Mouse (Mus musculus) hindbrain, embryonic 11.5 days (tissue): ENCODE data around the gene Ttll5. TPM values are rescaled to one million over a fixed set of nuclear protein-coding genes. Genes with fewer than 3 reads are reported as not detected.

Experiments
- ATAC-seq: fragments of 200-750 bp; cut with Nextera tagmentation; 2 replicates; pipeline ENCODE4 v1.8.0; 2017; ENCODE audit warnings: mild to moderate bottlenecking, moderate TSS enrichment, moderate library complexity; ENCODE audit not compliant: low FRiP score
- DNase-seq: peaks from one replicate; pipeline ENCODE4 v3.0.0-alpha.2; 2015; ENCODE audit warnings: low spot score
- H3K27ac ChIP-seq: fragments of 300-500 bp; sonication (generic); 2 replicates; pipeline ENCODE4 v1.5.1; 2014; ENCODE audit warnings: mild to moderate bottlenecking, low read depth, low read length
- H3K27me3 ChIP-seq: fragments of 300-500 bp; sonication (generic); 2 replicates; pipeline ENCODE4 v1.6.1; 2014; ENCODE audit warnings: mild to moderate bottlenecking, low read length, moderate library complexity, mixed read lengths; ENCODE audit not compliant: control insufficient read depth, insufficient read depth
- H3K36me3 ChIP-seq: fragments of 300-500 bp; sonication (generic); 2 replicates; pipeline ENCODE4 v1.6.1; 2014; ENCODE audit warnings: mild to moderate bottlenecking, low read length, moderate library complexity, mixed read lengths; ENCODE audit not compliant: control insufficient read depth, insufficient read depth
- H3K4me1 ChIP-seq: fragments of 300-500 bp; sonication (generic); replicated peaks from 2 replicates; pipeline ENCODE4 v1.6.1; 2014; ENCODE audit warnings: low read length, mixed read lengths; ENCODE audit not compliant: control insufficient read depth, insufficient read depth
- H3K4me2 ChIP-seq: fragments of 300-500 bp; sonication (generic); replicated peaks from 2 replicates; pipeline ENCODE4 v1.6.1; 2014; ENCODE audit warnings: mild to moderate bottlenecking, low read depth, low read length
- H3K4me3 ChIP-seq: fragments of 300-500 bp; sonication (generic); 2 replicates; pipeline ENCODE4 v1.5.1; 2014; ENCODE audit warnings: low read depth, low read length
- H3K9ac ChIP-seq: fragments of 300-500 bp; sonication (generic); 2 replicates; pipeline ENCODE4 v1.6.1; 2014; ENCODE audit warnings: low read depth, low read length
- H3K9me3 ChIP-seq: fragments of 300-500 bp; sonication (generic); 2 replicates; pipeline ENCODE4 v1.6.1; 2016; ENCODE audit warnings: low read length; ENCODE audit not compliant: control insufficient read depth
- WGBS: fragments of 180-500 bp; shearing (Covaris S2); extraction: QIAGEN DNeasy Blood & Tissue Kit; methylation state at CpG from one replicate; pipeline ENCODE4 v1.1.7; 2014; 5-methylcytosine and 5-hydroxymethylcytosine counted together
- polyA plus RNA-seq: library from polyadenylated mRNA; unstranded; fragments of >200 nt; fragmentation: Nextera tagmentation; extraction: Ambion mirVana; gene quantifications from 2 replicates; pipeline ENCODE4 v1.2.1, GENCODE M21; 2014

The Ttll5 gene
- polyA plus RNA-seq, 1 experiment from 2014 or later, result 25.6 TPM

- H3K4me3 ChIP-seq, result no peak overlapping the region
- no peak overlapping the region for H3K4me2 ChIP-seq
- no peaks in the 10 kb centered on the region for H3K9me3 ChIP-seq
- H3K4me1 ChIP-seq, result no peaks in the 10 kb centered on the region
- WGBS, result 90% methylated on average over 1 of the region's 1 CpGs
- ATAC-seq (no peak), DNase-seq (no peak)
- H3K27ac ChIP-seq, result no peak overlapping the region
- H3K36me3 ChIP-seq, result no peaks in the 10 kb centered on the region
- H3K27me3 ChIP-seq, result no peaks in the 10 kb centered on the region
- no peak overlapping the region for H3K9ac ChIP-seq
These were observed 29.8 kb downstream of the Ttll5 start for GRCm38 (mm10) chr12:85854271-85854670.

- Histone ChIP-seq H3K4me2 (no peak overlapping the region), H3K36me3 (no peaks in the 10 kb centered on the region)
- WGBS, result 95% methylated on average over 7 of the region's 7 CpGs
These were observed 32.8 kb downstream of the Ttll5 start for GRCm38 (mm10) chr12:85857300-85857699.

GRCm38 (mm10) chr12:85859111-85859510, 34.7 kb downstream of the Ttll5 start:
- Histone ChIP-seq H3K36me3 (no peaks in the 10 kb centered on the region), H3K4me2 (no peak overlapping the region), H3K27ac (no peak overlapping the region), H3K9me3 (no peaks in the 10 kb centered on the region), H3K9ac (no peak overlapping the region), H3K4me1 (no peaks in the 10 kb centered on the region), H3K4me3 (no peak overlapping the region), H3K27me3 (no peaks in the 10 kb centered on the region)
- ATAC-seq (no peak), DNase-seq (no peak)
- 87% methylated on average over 3 of the region's 3 CpGs for WGBS

More at GRCm38 (mm10) chr12:85857300-85857699, 32.8 kb downstream of the Ttll5 start:
- H3K9ac ChIP-seq, result no peak overlapping the region
- no peaks in the 10 kb centered on the region for H3K9me3 ChIP-seq
- no peak overlapping the region for H3K4me3 ChIP-seq
- H3K27ac ChIP-seq, result no peak overlapping the region
- no peaks in the 10 kb centered on the region for H3K27me3 ChIP-seq
- no peak for ATAC-seq
- DNase-seq, result no peak
- H3K4me1 ChIP-seq, result no peaks in the 10 kb centered on the region

- H3K9me3 ChIP-seq, result no peaks in the 10 kb centered on the region
- H3K9ac ChIP-seq, result no peak overlapping the region
- H3K36me3 ChIP-seq, result no peaks in the 10 kb centered on the region
- no peak overlapping the region for H3K27ac ChIP-seq
- DNase-seq (no peak), ATAC-seq (no peak)
- no peak overlapping the region for H3K4me2 ChIP-seq
- H3K27me3 ChIP-seq, result no peaks in the 10 kb centered on the region
- H3K4me3 ChIP-seq, result no peak overlapping the region
- H3K4me1 ChIP-seq, result no peaks in the 10 kb centered on the region
- 57% methylated on average over 3 of the region's 3 CpGs for WGBS
These were observed 35.2 kb downstream of the Ttll5 start for GRCm38 (mm10) chr12:85859511-85860189.

- no peak for DNase-seq
- H3K36me3 ChIP-seq, result no peaks in the 10 kb centered on the region
- H3K9ac ChIP-seq, result no peak overlapping the region
- H3K27me3 ChIP-seq, result no peaks in the 10 kb centered on the region
- no peak for ATAC-seq
- no peaks in the 10 kb centered on the region for H3K4me1 ChIP-seq
- H3K9me3 ChIP-seq, result no peaks in the 10 kb centered on the region
- WGBS, result 53% methylated on average over 2 of the region's 2 CpGs
- no peak overlapping the region for H3K4me2 ChIP-seq
- H3K27ac ChIP-seq, result no peak overlapping the region
- H3K4me3 ChIP-seq, result no peak overlapping the region
These were observed 38.1 kb downstream of the Ttll5 start for GRCm38 (mm10) chr12:85862514-85862913.

- WGBS, result 87% methylated on average over 3 of the region's 3 CpGs
- no peak overlapping the region for H3K4me3 ChIP-seq
- no peaks in the 10 kb centered on the region for H3K4me1 ChIP-seq
- no peaks in the 10 kb centered on the region for H3K27me3 ChIP-seq
- H3K36me3 ChIP-seq, result no peaks in the 10 kb centered on the region
- no peak overlapping the region for H3K27ac ChIP-seq
- ATAC-seq, result no peak
- no peak overlapping the region for H3K9ac ChIP-seq
- no peak overlapping the region for H3K4me2 ChIP-seq
- no peak for DNase-seq
- no peaks in the 10 kb centered on the region for H3K9me3 ChIP-seq
These were observed 41.1 kb downstream of the Ttll5 start for GRCm38 (mm10) chr12:85865526-85865925.

- no peak overlapping the region for H3K9ac ChIP-seq
- H3K36me3 ChIP-seq, result no peaks in the 10 kb centered on the region
- 78% methylated on average over 4 of the region's 4 CpGs for WGBS
- H3K27me3 ChIP-seq, result no peaks in the 10 kb centered on the region
- H3K4me2 ChIP-seq, result no peak overlapping the region
- no peak overlapping the region for H3K27ac ChIP-seq
- H3K4me3 ChIP-seq, result no peak overlapping the region
- H3K9me3 ChIP-seq, result no peaks in the 10 kb centered on the region
- DNase-seq (no peak), ATAC-seq (no peak)
- no peaks in the 10 kb centered on the region for H3K4me1 ChIP-seq
These were observed 42.2 kb downstream of the Ttll5 start for GRCm38 (mm10) chr12:85866624-85867023.

- H3K4me3 ChIP-seq, result no peak overlapping the region
- no peak for ATAC-seq
- H3K4me2 ChIP-seq, result no peak overlapping the region
- H3K27me3 ChIP-seq, result no peaks in the 10 kb centered on the region
- H3K4me1 ChIP-seq, result no peaks in the 10 kb centered on the region
- no peaks in the 10 kb centered on the region for H3K9me3 ChIP-seq
- H3K27ac ChIP-seq, result no peak overlapping the region
- no peak overlapping the region for H3K9ac ChIP-seq
- no peaks in the 10 kb centered on the region for H3K36me3 ChIP-seq
- DNase-seq, result no peak
These were observed 42.7 kb downstream of the Ttll5 start for GRCm38 (mm10) chr12:85867125-85867524.

- Histone ChIP-seq H3K27ac (no peak overlapping the region), H3K36me3 (no peaks in the 10 kb centered on the region), H3K4me2 (no peak overlapping the region), H3K4me1 (no peaks in the 10 kb centered on the region), H3K4me3 (no peak overlapping the region), H3K9me3 (no peaks in the 10 kb centered on the region), H3K9ac (no peak overlapping the region), H3K27me3 (no peaks in the 10 kb centered on the region)
- no peak for DNase-seq
- no peak for ATAC-seq
- 61% methylated on average over 6 of the region's 6 CpGs for WGBS
These were observed 45.0 kb downstream of the Ttll5 start for GRCm38 (mm10) chr12:85869423-85869822.
